12 mouse cellular contexts compared by ENCODE assay signal in the genomic region with DNA sequence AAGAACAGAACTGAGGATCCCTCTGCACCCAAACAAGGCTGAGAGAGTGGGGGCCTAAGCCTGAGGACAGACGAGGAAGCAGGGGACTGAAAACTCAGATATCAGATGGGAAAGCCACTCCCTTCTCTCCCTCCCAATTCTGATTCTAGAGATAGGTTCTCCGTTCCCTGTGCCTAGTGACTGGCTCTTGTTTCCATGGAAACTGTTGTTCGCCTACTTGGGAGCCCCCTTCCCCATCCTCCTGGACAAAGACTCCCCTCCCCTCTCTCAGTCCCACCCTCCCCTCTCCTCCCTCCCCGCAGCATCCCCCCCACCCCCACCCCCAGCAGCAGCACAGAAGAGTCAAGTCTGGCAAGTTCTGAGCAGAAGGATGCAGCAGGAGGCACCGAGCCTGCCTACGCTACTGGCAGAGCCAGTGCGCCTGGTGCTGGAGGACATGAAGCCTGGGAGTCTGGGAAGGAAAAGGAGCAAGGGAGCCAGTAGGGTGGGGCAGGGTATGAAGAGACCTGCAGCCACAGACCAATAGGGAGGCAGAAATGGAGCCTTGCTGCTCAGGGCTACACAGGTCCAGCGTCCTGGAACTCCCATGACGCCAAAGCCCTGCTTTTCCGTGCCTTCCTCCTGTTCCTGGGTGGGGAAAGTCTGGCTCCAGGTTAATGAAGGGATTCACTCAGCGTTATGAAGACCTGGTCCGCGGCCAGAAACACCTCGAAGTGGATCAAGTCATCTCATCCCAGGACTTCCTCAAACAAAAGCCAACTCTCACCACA. TPM values are rescaled to one million over a fixed set of nuclear protein-coding genes. Genes with fewer than 3 reads are reported as not detected.
DNase-seq lines count a peak whose midpoint lies in the region; ATAC-seq lines count a peak whose summit lies in the region.
"Had no signal": no experiment of that assay in that cellular context is flagged by ENCODE, and none has a peak within 500 bp of the region (broad histone marks: within the 10 kb centered on the region; RNA-seq: fewer than 3 reads in every experiment).

No protein-coding gene starts in this region.

- no peaks in the 10 kb centered on the region for H3K9me3 ChIP-seq in embryonic facial prominence, embryonic 11.5 days (replicated peaks; ENCODE audit: control insufficient read depth, low read length)
- no peaks in the 10 kb centered on the region for H3K9me3 ChIP-seq in hindbrain, embryonic 16.5 days (ENCODE audit: control insufficient read depth, low read length)
- H3K9me3 ChIP-seq in neural tube, embryonic 14.5 days (ENCODE audit: control insufficient read depth, low read length), result no peaks in the 10 kb centered on the region
- H3K9me3 ChIP-seq: G1E; stomach, embryonic 15.5 days had no signal

- no peak overlapping the region for H3K4me2 ChIP-seq in embryonic facial prominence, embryonic 11.5 days (ENCODE audit: low read depth, low read length)
- H3K4me2 ChIP-seq in hindbrain, embryonic 16.5 days (ENCODE audit: low read length), result peak overlapping the region; percentile 36
- H3K4me2 ChIP-seq in neural tube, embryonic 14.5 days (ENCODE audit: low read depth, low read length), result no peak overlapping the region
- H3K4me2 ChIP-seq: stomach, embryonic 15.5 days had no signal

- 0 out of 2 replicates have a peak overlapping the region, but pooled peaks have one; percentile 20 for H3K27ac ChIP-seq in embryonic facial prominence, embryonic 11.5 days (replicated peaks; ENCODE audit: low read depth, low read length)
- peak overlapping the region; percentile 70 for H3K27ac ChIP-seq in hindbrain, embryonic 16.5 days (ENCODE audit: low read depth, low read length)
- H3K27ac ChIP-seq in neural tube, embryonic 14.5 days (ENCODE audit: low read depth, low read length), result peak overlapping the region; percentile 34; the same call in 1 of the 2 replicates
- H3K27ac ChIP-seq: stomach, embryonic 15.5 days had no signal

- 36% methylated on average over 14 of the region's 14 CpGs for WGBS in embryonic facial prominence, embryonic 11.5 days
- 16% methylated on average over 14 of the region's 14 CpGs for WGBS in hindbrain, embryonic 16.5 days
- 31% methylated on average over 14 of the region's 14 CpGs for whole genome bisulfite sequencing in neural tube, embryonic 14.5 days

- peak; percentile 67 for DNase-seq in layer of hippocampus, adult 11-12 months (ENCODE audit: low spot score)
- no peak for DNase-seq in layer of hippocampus, adult 9-10 months (ENCODE audit: low spot score)
- DNase-seq in embryonic facial prominence, embryonic 11.5 days (ENCODE audit: low spot score), result no peak
- no peak for DNase-seq in heart, adult 9 months (ENCODE audit: low spot score in 2 of 2)
- DNase-seq in kidney, adult 8-10 months, result no peak
- DNase-seq: heart, postnatal 14 days had no signal

- no peak for ATAC-seq in embryonic facial prominence, embryonic 11.5 days (replicated peaks; ENCODE audit: insufficient number of reproducible peaks, low FRiP score, low TSS enrichment, low read depth)
- no peak for ATAC-seq in hindbrain, embryonic 16.5 days
- ATAC-seq in neural tube, embryonic 14.5 days (ENCODE audit: low read depth), result no peak
- ATAC-seq in erythroblast, adult 5-6 weeks (replicated peaks; ENCODE audit: low FRiP score, poor library complexity, severe bottlenecking), result no peak

- H3K4me3 ChIP-seq in embryonic facial prominence, embryonic 11.5 days (ENCODE audit: low read depth, low read length), result no peak overlapping the region
- H3K4me3 ChIP-seq in hindbrain, embryonic 16.5 days (ENCODE audit: low read length), result no peak overlapping the region
- no peak overlapping the region for H3K4me3 ChIP-seq in neural tube, embryonic 14.5 days (ENCODE audit: low read depth, low read length)
- H3K4me3 ChIP-seq: stomach, embryonic 15.5 days had no signal

- no peak overlapping the region for H3K9ac ChIP-seq in embryonic facial prominence, embryonic 11.5 days (replicated peaks; ENCODE audit: low read length)
- H3K9ac ChIP-seq in hindbrain, embryonic 16.5 days (ENCODE audit: low read depth, low read length), result peak overlapping the region; percentile 47
- H3K9ac ChIP-seq in neural tube, embryonic 14.5 days (replicated peaks; ENCODE audit: low read depth, low read length), result no peak overlapping the region
- H3K9ac ChIP-seq: stomach, embryonic 15.5 days had no signal

- no peaks in the 10 kb centered on the region for H3K27me3 ChIP-seq in embryonic facial prominence, embryonic 11.5 days (ENCODE audit: control insufficient read depth, insufficient read depth, low read length)
- H3K27me3 ChIP-seq in hindbrain, embryonic 16.5 days (replicated peaks; ENCODE audit: control insufficient read depth, insufficient read depth, low read length), result no peaks in the 10 kb centered on the region
- no peaks in the 10 kb centered on the region for H3K27me3 ChIP-seq in neural tube, embryonic 14.5 days (ENCODE audit: control insufficient read depth, insufficient read depth, low read length)
- H3K27me3 ChIP-seq: stomach, embryonic 15.5 days had no signal

- H3K36me3 ChIP-seq in embryonic facial prominence, embryonic 11.5 days (replicated peaks; ENCODE audit: control insufficient read depth, insufficient read depth, low read depth, low read length), result no peaks in the 10 kb centered on the region; the same call in 1 of the 2 replicates
- peaks cover 35% of the 10 kb centered on the region for H3K36me3 ChIP-seq in hindbrain, embryonic 16.5 days (ENCODE audit: control insufficient read depth, insufficient read depth, low read length)
- peaks cover 35% of the 10 kb centered on the region for H3K36me3 ChIP-seq in neural tube, embryonic 14.5 days (ENCODE audit: control insufficient read depth, insufficient read depth, low read length)
- H3K36me3 ChIP-seq: G1E; stomach, embryonic 15.5 days had no signal

- no peaks in the 10 kb centered on the region for H3K4me1 ChIP-seq in embryonic facial prominence, embryonic 11.5 days (ENCODE audit: control insufficient read depth, insufficient read depth, low read length)
- peaks cover 51% of the 10 kb centered on the region for H3K4me1 ChIP-seq in hindbrain, embryonic 16.5 days (ENCODE audit: control insufficient read depth, insufficient read depth, low read depth, low read length)
- peaks cover 32% of the 10 kb centered on the region for H3K4me1 ChIP-seq in neural tube, embryonic 14.5 days (ENCODE audit: control insufficient read depth, insufficient read depth, low read length)

RNA-seq across cellular contexts. Expression of a gene that starts 9.6 kb away (rescaled TPM):
- 12.4 and 13.5 TPM in 2 replicates for polyA plus RNA-seq in embryonic facial prominence, embryonic 11.5 days (2014; fragmentation: Nextera tagmentation; extraction: Ambion mirVana)
- 34.5 and 34.7 TPM in 2 replicates for polyA plus RNA-seq in hindbrain, embryonic 16.5 days (2015; fragmentation: Nextera tagmentation; extraction: Ambion mirVana)
- polyA plus RNA-seq in neural tube, embryonic 14.5 days (2014; fragmentation: Nextera tagmentation; extraction: Ambion mirVana), result 50.4 and 56.7 TPM in 2 replicates
- not detected in 2 replicates for total RNA-seq in erythroblast, adult 5-6 weeks (2015; ENCODE audit: low replicate concordance)
- total RNA-seq in erythroblast, adult 5-6 weeks (2017; ENCODE audit: low replicate concordance), result 0.14 TPM in 1 of 2 replicates, not detected in the other

RNA-seq across cellular contexts. Expression of a gene that starts 22.1 kb away (rescaled TPM):
- polyA plus RNA-seq in embryonic facial prominence, embryonic 11.5 days (2014; fragmentation: Nextera tagmentation; extraction: Ambion mirVana), result 71.5 and 81.7 TPM in 2 replicates
- polyA plus RNA-seq in hindbrain, embryonic 16.5 days (2015; fragmentation: Nextera tagmentation; extraction: Ambion mirVana), result 10.8 and 11.1 TPM in 2 replicates
- polyA plus RNA-seq in neural tube, embryonic 14.5 days (2014; fragmentation: Nextera tagmentation; extraction: Ambion mirVana), result 3.2 and 3.5 TPM in 2 replicates
- 4.4 and 5.9 TPM in 2 replicates for total RNA-seq in erythroblast, adult 5-6 weeks (2015; ENCODE audit: low replicate concordance)
- 9.5 and 14.1 TPM in 2 replicates for total RNA-seq in erythroblast, adult 5-6 weeks (2017; ENCODE audit: low replicate concordance)

RNA-seq across cellular contexts. Expression of a gene that starts 39.3 kb away (rescaled TPM):
- 153 TPM in 2 replicates for polyA plus RNA-seq in embryonic facial prominence, embryonic 11.5 days (2014; fragmentation: Nextera tagmentation; extraction: Ambion mirVana)
- 216 and 224 TPM in 2 replicates for polyA plus RNA-seq in hindbrain, embryonic 16.5 days (2015; fragmentation: Nextera tagmentation; extraction: Ambion mirVana)
- polyA plus RNA-seq in neural tube, embryonic 14.5 days (2014; fragmentation: Nextera tagmentation; extraction: Ambion mirVana), result 223 and 244 TPM in 2 replicates
- 15.5 and 20.4 TPM in 2 replicates for total RNA-seq in erythroblast, adult 5-6 weeks (2015; ENCODE audit: low replicate concordance)
- total RNA-seq in erythroblast, adult 5-6 weeks (2017; ENCODE audit: low replicate concordance), result 91.9 and 143 TPM in 2 replicates

RNA-seq across cellular contexts. Expression of a gene that starts 41.0 kb away (rescaled TPM):
- 0.32 TPM in 1 of 2 replicates, not detected in the other for polyA plus RNA-seq in embryonic facial prominence, embryonic 11.5 days (2014; fragmentation: Nextera tagmentation; extraction: Ambion mirVana)
- polyA plus RNA-seq in hindbrain, embryonic 16.5 days (2015; fragmentation: Nextera tagmentation; extraction: Ambion mirVana), result 0.11 TPM in 1 of 2 replicates, not detected in the other
- 0.48 TPM in 1 of 2 replicates, not detected in the other for polyA plus RNA-seq in neural tube, embryonic 14.5 days (2014; fragmentation: Nextera tagmentation; extraction: Ambion mirVana)
- not detected in 2 replicates for total RNA-seq in erythroblast, adult 5-6 weeks (2015; ENCODE audit: low replicate concordance)
- total RNA-seq in erythroblast, adult 5-6 weeks (2017; ENCODE audit: low replicate concordance), result not detected in 2 replicates
- total RNA-seq: G1E had no signal
- polyA plus RNA-seq: G1E; limb, embryonic 14.5 days; stomach, embryonic 15.5 days had no signal

Comparison
In these comparisons a context has a peak if more than half of its experiments do, and no peak if none do; other contexts are left out.
1. H3K27ac ChIP-seq: peak in every context shown above with its lines; median percentile 70 in hindbrain, embryonic 16.5 days; 34 in neural tube, embryonic 14.5 days; 20 in embryonic facial prominence, embryonic 11.5 days.